Mouse (Mus musculus): Measurements from ENCODE around the gene Arih2. TPM values are rescaled to one million over a fixed set of nuclear protein-coding genes. Genes with fewer than 3 reads are reported as not detected.
"Not testable (repeated sequence)": the region's sequence is repeated elsewhere in the genome, so short reads cannot be mapped to it uniquely, and the experiment has no call there.

Arih2 gene
- polyA plus RNA-seq, 1 experiment from 2014 or later, result 36.6 TPM

DNA sequence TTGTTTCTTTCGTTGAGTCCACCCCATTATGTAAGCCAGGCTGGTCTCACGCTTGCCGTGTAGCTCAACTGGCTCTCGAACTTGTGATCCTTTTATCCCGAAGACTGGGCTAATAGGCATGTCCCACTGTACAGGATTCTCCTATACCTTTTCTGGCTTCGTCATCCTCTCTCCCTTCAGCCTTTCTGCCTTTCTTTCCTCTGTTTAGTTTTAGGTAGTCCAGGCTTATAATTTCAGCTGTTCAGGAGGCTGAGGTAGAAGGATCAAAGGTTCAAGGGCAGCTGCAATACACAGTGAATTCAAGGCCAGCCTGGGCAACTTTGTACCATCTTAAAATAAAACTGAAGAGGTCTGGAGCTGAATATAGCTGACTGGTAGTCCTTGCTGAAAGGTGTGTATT, 38.0 kb upstream of the Arih2 start:
- no peak for ATAC-seq (ENCODE audit: extremely low read depth, insufficient number of reproducible peaks, low FRiP score, low TSS enrichment)
- H3K4me3 ChIP-seq, result no peak overlapping the region
- no peaks in the 10 kb centered on the region for H3K9me3 ChIP-seq
- 85% methylated on average over 6 of the region's 6 CpGs for WGBS
- H3K27me3 ChIP-seq (replicated peaks), result no peaks in the 10 kb centered on the region
- H3K36me3 ChIP-seq, result peaks cover 23% of the 10 kb centered on the region
- H3K27ac ChIP-seq (replicated peaks), result no peak overlapping the region
- no peak overlapping the region for H3K4me2 ChIP-seq
- no peak overlapping the region for H3K9ac ChIP-seq
- peaks cover 26% of the 10 kb centered on the region for H3K4me1 ChIP-seq

DNA sequence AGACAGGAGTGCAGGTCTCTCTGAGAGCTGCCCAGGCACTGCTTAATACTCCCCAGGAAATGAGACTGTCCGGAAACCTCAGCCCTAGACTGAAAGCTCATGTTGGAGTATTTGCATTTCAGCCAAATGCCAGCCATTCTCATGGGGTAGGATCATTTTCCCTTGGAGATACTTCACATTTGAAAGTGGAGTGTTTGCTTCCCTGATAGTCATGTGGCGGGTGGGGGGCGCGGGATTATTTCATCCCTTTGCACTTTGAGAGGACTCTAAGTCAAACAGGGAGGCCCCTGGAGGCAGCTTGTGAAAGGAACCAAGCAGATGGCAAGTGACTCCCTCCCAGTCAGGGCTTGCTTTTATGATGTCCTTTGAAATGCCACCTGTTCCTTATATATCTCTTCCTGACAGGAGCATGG, 37.3 kb upstream of the Arih2 start:
- Histone ChIP-seq H3K27me3 (replicated peaks) (no peaks in the 10 kb centered on the region), H3K27ac (replicated peaks) (no peak overlapping the region), H3K9me3 (no peaks in the 10 kb centered on the region), H3K9ac (peak overlapping the region; percentile 33; the same call in 1 of the 2 replicates), H3K4me1 (peaks cover 23% of the 10 kb centered on the region), H3K36me3 (peaks cover 27% of the 10 kb centered on the region), H3K4me2 (no peak overlapping the region), H3K4me3 (no peak overlapping the region)
- ATAC-seq (ENCODE audit: extremely low read depth, insufficient number of reproducible peaks, low FRiP score, low TSS enrichment), result no peak
- 41% methylated on average over 4 of the region's 4 CpGs for WGBS

DNA sequence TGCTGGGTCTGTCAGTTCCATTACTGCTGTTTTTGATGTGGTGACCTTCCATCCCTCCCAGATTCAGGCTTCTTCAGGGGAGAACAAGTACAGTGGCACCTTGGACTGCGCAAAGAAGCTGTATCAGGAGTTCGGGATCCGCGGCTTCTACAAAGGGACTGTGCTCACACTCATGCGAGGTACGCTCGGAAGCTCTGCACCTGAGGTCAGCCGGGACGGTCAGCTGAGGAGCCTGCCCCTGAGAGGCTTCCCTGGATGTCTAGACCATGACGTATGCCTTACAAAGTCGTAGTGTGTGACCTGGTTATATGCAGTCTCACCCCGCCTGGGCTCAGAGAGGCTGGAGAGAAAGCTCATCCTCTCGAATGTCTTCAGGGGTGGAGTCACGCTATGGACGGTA, 30.8 kb upstream of the Arih2 start:
- H3K4me1 ChIP-seq, result peaks cover 11% of the 10 kb centered on the region
- no peak overlapping the region for H3K4me2 ChIP-seq
- no peak overlapping the region for H3K27ac ChIP-seq (replicated peaks)
- no peak for ATAC-seq (ENCODE audit: extremely low read depth, insufficient number of reproducible peaks, low FRiP score, low TSS enrichment)
- no peaks in the 10 kb centered on the region for H3K27me3 ChIP-seq (replicated peaks)
- H3K36me3 ChIP-seq, result peaks cover 64% of the 10 kb centered on the region
- H3K9me3 ChIP-seq, result no peaks in the 10 kb centered on the region
- no peak overlapping the region for H3K9ac ChIP-seq
- 88% methylated on average over 15 of the region's 15 CpGs for WGBS
- H3K4me3 ChIP-seq, result no peak overlapping the region

DNA sequence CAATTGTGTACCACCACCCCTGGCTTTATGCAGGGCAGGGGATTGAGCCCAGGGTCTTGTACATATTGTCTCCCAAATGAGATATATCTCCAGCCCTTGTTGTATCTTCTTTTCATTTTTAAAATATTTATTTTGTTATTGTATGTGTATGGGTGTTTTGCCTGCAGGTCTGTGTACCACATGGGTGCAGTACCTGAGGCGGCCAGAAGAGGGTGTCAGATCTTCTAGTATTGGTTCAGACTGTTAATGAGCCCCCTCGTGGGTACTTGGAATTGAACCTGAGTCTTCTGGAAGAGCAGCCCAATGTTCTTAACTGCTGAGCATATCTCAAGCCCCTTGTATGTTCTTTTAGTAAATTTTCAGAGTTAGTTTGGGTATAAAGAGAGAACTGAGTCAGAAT, 24.0 kb upstream of the Arih2 start:
- Histone ChIP-seq H3K27ac (replicated peaks) (no peak overlapping the region), H3K9ac (no peak overlapping the region), H3K27me3 (replicated peaks) (no peaks in the 10 kb centered on the region), H3K4me2 (no peak overlapping the region), H3K36me3 (peaks cover 59% of the 10 kb centered on the region), H3K4me3 (no peak overlapping the region), H3K4me1 (peaks cover 11% of the 10 kb centered on the region), H3K9me3 (peaks cover 5% of the 10 kb centered on the region; the same call in 1 of the 2 replicates)
- no peak for ATAC-seq (ENCODE audit: extremely low read depth, insufficient number of reproducible peaks, low FRiP score, low TSS enrichment)
- WGBS, result 44% methylated on average over 2 of the region's 2 CpGs

DNA sequence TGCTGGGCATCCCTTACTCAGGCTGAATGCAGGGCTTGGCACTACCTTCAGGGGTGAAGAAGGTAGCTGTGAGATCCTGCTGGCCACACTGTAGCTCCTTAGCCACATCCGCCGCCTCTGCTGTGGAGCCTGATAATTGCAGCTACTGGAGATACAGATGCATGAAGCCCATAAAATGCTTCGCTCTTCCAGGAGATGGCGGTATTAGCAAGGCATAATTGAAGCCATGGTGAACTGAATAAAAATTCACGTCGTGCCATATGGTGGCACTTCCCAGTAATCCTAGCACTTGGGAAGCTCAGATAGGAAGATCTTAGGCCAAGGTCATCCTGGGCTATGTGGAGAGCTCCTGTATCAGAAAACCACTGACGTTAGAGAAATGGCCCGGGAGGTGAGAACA, 20.7 kb upstream of the Arih2 start:
- H3K4me3 ChIP-seq, result no peak overlapping the region
- ATAC-seq (ENCODE audit: extremely low read depth, insufficient number of reproducible peaks, low FRiP score, low TSS enrichment), result no peak
- 52% methylated on average over 8 of the region's 8 CpGs for WGBS
- H3K36me3 ChIP-seq, result peaks cover 56% of the 10 kb centered on the region
- H3K27ac ChIP-seq (replicated peaks), result no peak overlapping the region
- H3K4me2 ChIP-seq, result no peak overlapping the region
- H3K9ac ChIP-seq, result no peak overlapping the region
- no peaks in the 10 kb centered on the region for H3K27me3 ChIP-seq (replicated peaks)
- peaks cover 5% of the 10 kb centered on the region; the same call in 1 of the 2 replicates for H3K9me3 ChIP-seq
- H3K4me1 ChIP-seq, result no peaks in the 10 kb centered on the region

DNA sequence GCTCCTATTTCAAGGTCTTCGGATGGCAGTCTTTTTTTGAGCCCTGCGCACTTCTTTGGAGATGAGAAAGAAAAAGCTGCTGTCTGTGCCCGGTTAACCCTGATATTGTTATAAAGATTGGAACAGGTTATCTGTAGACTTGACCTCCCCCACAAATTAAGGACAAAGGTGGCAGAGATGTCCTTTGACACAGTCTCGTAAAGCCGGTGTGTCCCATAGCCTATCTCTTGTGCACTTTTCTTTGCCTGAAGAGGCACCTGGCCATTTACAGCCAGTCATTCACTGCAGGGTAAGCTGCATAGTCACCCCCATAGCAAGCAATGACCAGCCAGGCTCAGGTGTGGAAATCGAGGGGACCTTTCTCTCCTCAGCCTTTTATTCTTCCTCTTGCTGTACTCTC, 13.5 kb upstream of the Arih2 start:
- H3K9ac ChIP-seq, result peak overlapping the region; percentile 79
- ATAC-seq (ENCODE audit: extremely low read depth, insufficient number of reproducible peaks, low FRiP score, low TSS enrichment), result no peak
- 23% methylated on average over 6 of the region's 6 CpGs for WGBS
- H3K36me3 ChIP-seq, result peaks cover 8% of the 10 kb centered on the region
- H3K27me3 ChIP-seq (replicated peaks), result no peaks in the 10 kb centered on the region
- no peaks in the 10 kb centered on the region for H3K9me3 ChIP-seq
- peak overlapping the region; percentile 64 for H3K4me3 ChIP-seq
- peak overlapping the region; percentile 81 for H3K4me2 ChIP-seq
- peak overlapping the region; percentile 18; the same call in 1 of the 2 replicates for H3K27ac ChIP-seq (replicated peaks)
- peaks cover 12% of the 10 kb centered on the region for H3K4me1 ChIP-seq

DNA sequence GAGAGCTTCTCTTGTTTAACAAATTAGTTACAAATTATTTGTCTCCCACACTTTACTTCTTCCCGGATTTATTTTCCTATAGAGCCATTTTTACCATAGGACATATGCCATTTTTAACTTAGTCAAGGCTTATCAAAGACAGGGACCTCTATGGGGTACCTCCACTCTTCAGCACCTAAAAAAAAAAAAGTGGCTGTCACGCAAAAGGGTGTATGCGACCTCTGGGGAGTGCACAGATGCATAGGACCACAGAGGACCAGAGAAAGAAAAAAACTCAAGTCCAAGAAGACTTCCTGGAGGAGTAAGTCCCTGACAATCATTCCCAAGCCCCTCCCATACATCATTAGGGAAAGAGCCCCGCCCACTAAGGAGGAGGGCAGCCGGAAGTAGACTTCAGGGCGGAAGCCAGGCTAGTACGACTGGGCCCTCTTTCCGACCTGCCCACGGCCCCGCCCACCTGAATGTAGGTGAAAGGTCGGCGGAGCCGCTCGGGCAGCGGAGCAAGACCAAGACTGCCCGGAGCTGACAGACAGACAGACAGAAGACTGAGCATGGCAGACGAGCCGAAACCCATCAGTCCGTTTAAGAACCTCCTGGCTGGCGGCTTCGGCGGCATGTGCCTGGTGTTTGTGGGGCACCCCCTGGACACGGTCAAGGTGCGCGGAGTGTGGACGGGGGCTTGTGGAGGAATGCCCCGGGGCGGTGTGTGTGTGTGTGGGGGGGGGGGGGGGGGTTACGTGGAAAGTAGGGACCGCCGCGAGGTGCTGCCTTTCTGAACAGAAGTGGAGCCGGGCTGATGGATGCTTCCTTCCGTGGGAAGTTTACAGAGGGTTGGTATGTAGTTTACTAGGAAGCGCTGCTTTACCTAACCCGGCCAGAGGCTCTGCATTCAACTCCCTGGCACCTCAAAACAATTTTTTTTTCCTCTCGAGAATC, 12.8 kb upstream of the Arih2 start, which contains the start of gene Slc25a20:
Gene Slc25a20 (plus strand): TSS at position 412 of the 936 bp plus-strand sequence.
- 3% methylated on average over 36 of the region's 37 CpGs for WGBS
- Histone ChIP-seq H3K4me2 (peak within 1 kb of the TSS; percentile 81), H3K36me3 (peaks cover 8% of the 10 kb centered on the region), H3K4me1 (peaks cover 12% of the 10 kb centered on the region), H3K27ac (replicated peaks) (peak within 1 kb of the TSS; percentile 18; the same call in 1 of the 2 replicates), H3K9ac (peak within 1 kb of the TSS; percentile 79), H3K9me3 (no peaks in the 10 kb centered on the region), H3K4me3 (peak within 1 kb of the TSS; percentile 64), H3K27me3 (replicated peaks) (no peaks in the 10 kb centered on the region)
- ATAC-seq (ENCODE audit: extremely low read depth, insufficient number of reproducible peaks, low FRiP score, low TSS enrichment), result peak; percentile 87

DNA sequence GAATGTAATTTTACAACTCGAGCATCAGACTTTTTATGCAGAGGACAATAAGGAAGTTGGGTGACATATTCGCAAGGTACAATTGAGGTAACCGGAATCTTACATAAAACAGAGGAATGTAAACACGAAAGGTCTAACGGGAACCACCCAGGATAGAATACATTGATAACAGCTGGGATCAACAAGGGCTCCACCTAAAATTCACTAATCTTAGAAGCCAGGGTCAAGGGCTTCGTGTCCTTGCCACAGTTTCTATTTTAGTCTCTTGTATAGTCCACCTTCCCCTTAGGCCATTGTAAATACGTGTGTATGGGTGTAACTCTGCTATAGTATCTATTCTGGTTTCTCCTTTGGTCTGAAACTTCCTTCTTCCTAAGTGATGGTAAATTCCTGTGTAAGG, 6.7 kb upstream of the Arih2 start:
- H3K9ac ChIP-seq; H3K27me3 ChIP-seq (replicated peaks); ATAC-seq (ENCODE audit: extremely low read depth, insufficient number of reproducible peaks, low FRiP score, low TSS enrichment); H3K36me3 ChIP-seq; H3K4me2 ChIP-seq; H3K9me3 ChIP-seq; H3K4me3 ChIP-seq; H3K27ac ChIP-seq (replicated peaks); H3K4me1 ChIP-seq: not testable (repeated sequence)
- 55% methylated on average over 7 of the region's 7 CpGs for WGBS

DNA sequence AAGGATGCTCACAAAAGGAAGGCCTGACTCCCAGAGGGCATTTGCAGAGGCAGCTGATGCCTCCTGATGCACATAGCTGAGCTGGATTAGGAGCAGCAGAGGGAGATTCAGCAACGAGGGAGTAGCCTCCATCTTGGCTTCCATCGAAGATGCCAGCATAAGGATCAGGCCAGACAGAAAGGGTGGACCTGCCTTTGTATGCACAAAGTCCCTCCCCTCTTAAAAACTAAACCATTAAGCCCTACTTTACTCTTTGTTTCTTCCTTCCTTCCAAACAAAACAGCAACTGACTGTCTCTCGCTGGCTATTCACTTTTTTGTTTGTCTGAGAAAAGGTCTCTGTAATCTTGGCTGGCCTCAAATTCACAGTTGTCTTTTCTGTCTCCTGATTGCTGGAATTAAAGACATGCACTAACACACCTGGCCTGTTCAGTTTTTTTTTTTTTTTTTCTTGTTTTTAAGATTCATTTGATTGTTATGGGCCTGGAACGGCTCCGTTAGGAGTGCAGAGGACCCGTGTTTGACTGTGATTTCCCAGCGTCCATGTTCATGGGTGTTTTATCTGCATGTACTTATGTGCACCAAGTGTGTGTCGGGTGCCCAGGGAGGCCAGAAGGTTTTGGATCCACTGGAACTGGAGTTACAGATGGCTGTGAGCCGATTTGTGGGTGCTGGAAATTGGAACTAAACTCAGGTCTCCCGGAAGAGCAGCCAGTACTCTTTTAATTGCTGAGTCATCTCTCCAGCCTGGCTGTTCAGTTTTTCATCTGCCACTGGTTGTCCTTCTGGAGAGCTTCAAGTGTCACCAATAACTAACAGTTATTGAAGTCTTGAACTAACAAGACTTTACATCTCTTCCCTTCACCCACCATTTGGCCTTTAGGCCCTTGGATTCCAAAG, 5.6 kb upstream of the Arih2 start:
- no peaks in the 10 kb centered on the region for H3K36me3 ChIP-seq
- no peak for ATAC-seq (ENCODE audit: extremely low read depth, insufficient number of reproducible peaks, low FRiP score, low TSS enrichment)
- H3K27ac ChIP-seq (replicated peaks), result no peak overlapping the region
- H3K9me3 ChIP-seq, result no peaks in the 10 kb centered on the region
- no peaks in the 10 kb centered on the region for H3K27me3 ChIP-seq (replicated peaks)
- 79% methylated on average over 10 of the region's 10 CpGs for WGBS
- H3K4me1 ChIP-seq, result peaks cover 7% of the 10 kb centered on the region
- H3K4me2 ChIP-seq, result no peak overlapping the region
- no peak overlapping the region for H3K4me3 ChIP-seq
- no peak overlapping the region for H3K9ac ChIP-seq

DNA sequence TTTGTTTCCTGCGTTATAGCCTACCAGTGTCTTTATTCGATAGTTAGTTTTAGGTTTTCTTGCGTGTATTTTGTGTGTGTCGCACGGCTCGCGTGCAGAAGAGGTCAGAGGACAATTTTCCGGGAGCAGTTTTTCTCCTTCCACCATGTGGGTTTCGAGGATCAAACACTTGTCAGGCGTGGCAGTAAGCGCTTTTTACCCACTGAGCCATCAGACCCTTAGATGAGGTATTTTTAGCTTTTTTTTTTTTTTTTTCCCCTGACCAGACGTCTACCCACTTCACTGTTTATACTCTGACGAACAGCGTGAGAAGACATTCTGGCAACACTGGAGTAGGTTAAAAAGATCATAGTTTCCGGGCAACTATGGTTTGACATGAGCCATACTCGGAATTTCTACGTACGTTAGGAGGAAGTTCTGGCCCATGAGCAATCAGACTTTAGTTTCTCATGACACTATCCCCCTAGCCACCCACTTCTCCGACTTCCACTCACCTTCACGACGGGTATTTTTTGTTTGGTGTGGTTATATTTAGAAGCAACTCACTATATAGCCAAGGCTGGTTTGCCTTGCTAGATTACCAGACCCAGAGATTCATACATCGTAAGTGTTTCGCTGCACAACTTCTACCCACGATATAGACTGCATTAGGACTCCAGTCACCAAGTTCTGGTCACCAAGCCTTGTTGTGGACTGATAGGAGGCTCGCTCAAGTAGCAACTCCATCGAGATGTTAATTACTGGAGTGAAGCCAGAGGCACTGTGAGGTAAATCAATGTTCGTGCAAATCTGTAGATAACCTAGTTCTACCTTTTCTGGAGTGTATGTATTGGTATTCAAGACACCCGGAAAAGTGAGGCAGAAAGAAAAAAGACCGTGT, 615 bp upstream of the Arih2 start:
- Histone ChIP-seq H3K4me1 (peaks cover 26% of the 10 kb centered on the region), H3K27ac (replicated peaks) (peak overlapping the region; percentile 95), H3K4me3 (peak overlapping the region; percentile 100), H3K27me3 (replicated peaks) (no peaks in the 10 kb centered on the region), H3K9ac (peak overlapping the region; percentile 96), H3K9me3 (no peaks in the 10 kb centered on the region), H3K36me3 (peaks cover 4% of the 10 kb centered on the region), H3K4me2 (peak overlapping the region; percentile 89)
- ATAC-seq (ENCODE audit: extremely low read depth, insufficient number of reproducible peaks, low FRiP score, low TSS enrichment), result no peak
- WGBS, result 15% methylated on average over 29 of the region's 29 CpGs

Data from heart, embryonic 13.5 days (tissue).